Mouse (Mus musculus) thymus, adult 2 months (tissue): ENCODE results near the gene Josd1. TPM values are rescaled to one million over a fixed set of nuclear protein-coding genes. Genes with fewer than 3 reads are reported as not detected.

Source experiments
- DNase-seq: peaks from one replicate; pipeline ENCODE4 v3.0.0; 2021
- H3K27ac ChIP-seq: fragments of 200-500 bp; 2 replicates; pipeline ENCODE4 v1.5.1; 2012; ENCODE audit warnings: low read length, control low read depth; ENCODE audit not compliant: control insufficient read depth, insufficient read depth
- H3K27me3 ChIP-seq: fragments of 200-500 bp; 2 replicates; pipeline ENCODE4 v1.6.1; 2012; ENCODE audit warnings: mild to moderate bottlenecking, low read length, moderate library complexity, mixed read lengths; ENCODE audit not compliant: control insufficient read depth, insufficient read depth
- H3K36me3 ChIP-seq: fragments of 200-500 bp; 2 replicates; pipeline ENCODE4 v1.6.1; 2012; ENCODE audit warnings: mild to moderate bottlenecking, low read length, moderate library complexity; ENCODE audit not compliant: control insufficient read depth, insufficient read depth
- H3K4me1 ChIP-seq: fragments of 200-500 bp; replicated peaks from 2 replicates; pipeline ENCODE4 v1.6.1; 2012; ENCODE audit warnings: low read length; ENCODE audit not compliant: control insufficient read depth, insufficient read depth
- H3K4me3 ChIP-seq: fragments of 200-500 bp; 2 replicates; pipeline ENCODE4 v1.5.1; 2012; ENCODE audit warnings: mild to moderate bottlenecking, low read length, control low read depth, moderate library complexity; ENCODE audit not compliant: control insufficient read depth, insufficient read depth
- CTCF ChIP-seq: fragments of 200-500 bp; IDR thresholded peaks from 2 replicates; pipeline ENCODE4 v1.5.1; 2012; ENCODE audit warnings: mild to moderate bottlenecking, control low read depth, low read length, moderate library complexity, borderline replicate concordance; ENCODE audit not compliant: control insufficient read depth, poor library complexity, insufficient read depth; ENCODE audit errors: extremely low read depth
- POLR2A ChIP-seq: fragments of 200-500 bp; IDR thresholded peaks from 2 replicates; pipeline ENCODE4 v1.6.1; 2012; ENCODE audit warnings: mild to moderate bottlenecking, low read length, control low read depth, moderate library complexity; ENCODE audit not compliant: control insufficient read depth, poor library complexity, insufficient read depth; ENCODE audit errors: extremely low read depth
- whole genome bisulfite sequencing: fragments of 180-500 bp; shearing (Covaris S2); methylation state at CpG from one replicate; pipeline ENCODE4 v1.1.7; 2018; 5-methylcytosine and 5-hydroxymethylcytosine counted together
- polyA plus RNA-seq: library from polyadenylated mRNA; depleted of rRNA; stranded (reverse); fragments of >200 nt; gene quantifications from 2 replicates; pipeline ENCODE4 v1.2.3, GENCODE M21; 2012

Gene Josd1
- polyA plus RNA-seq, 1 experiment: 23.8 TPM

DNA sequence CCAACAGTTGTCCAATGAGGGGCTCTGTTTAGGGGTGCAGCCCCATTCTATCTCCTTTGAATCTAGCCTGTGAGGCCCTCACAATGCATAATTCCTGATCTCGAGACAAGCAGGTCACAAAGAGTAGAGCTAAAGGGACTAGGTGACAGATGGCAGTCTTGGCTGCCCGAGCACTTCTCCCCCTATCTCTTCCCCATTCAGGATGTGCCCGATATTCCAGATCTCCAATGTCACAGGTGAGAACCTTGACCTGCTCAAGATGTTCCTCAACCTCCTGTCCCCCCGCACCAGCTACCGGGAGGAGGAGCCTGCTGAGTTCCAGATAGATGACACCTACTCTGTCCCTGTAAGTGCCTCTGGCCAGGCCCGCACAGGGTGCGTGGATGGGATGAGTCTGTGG lies 27.9 kb upstream of the Josd1 start:
- H3K36me3 ChIP-seq: peaks cover 83% of the 10 kb centered on the region
- DNase-seq: no peak
- no peaks in the 10 kb centered on the region for H3K27me3 ChIP-seq
- no peak overlapping the region for H3K27ac ChIP-seq
- no peaks in the 10 kb centered on the region for H3K4me1 ChIP-seq
- no peak for TF ChIP-seq CTCF
- TF ChIP-seq POLR2A: no peak
- H3K4me3 ChIP-seq: no peak overlapping the region
- 97% methylated on average over 7 of the region's 7 CpGs for WGBS

DNA sequence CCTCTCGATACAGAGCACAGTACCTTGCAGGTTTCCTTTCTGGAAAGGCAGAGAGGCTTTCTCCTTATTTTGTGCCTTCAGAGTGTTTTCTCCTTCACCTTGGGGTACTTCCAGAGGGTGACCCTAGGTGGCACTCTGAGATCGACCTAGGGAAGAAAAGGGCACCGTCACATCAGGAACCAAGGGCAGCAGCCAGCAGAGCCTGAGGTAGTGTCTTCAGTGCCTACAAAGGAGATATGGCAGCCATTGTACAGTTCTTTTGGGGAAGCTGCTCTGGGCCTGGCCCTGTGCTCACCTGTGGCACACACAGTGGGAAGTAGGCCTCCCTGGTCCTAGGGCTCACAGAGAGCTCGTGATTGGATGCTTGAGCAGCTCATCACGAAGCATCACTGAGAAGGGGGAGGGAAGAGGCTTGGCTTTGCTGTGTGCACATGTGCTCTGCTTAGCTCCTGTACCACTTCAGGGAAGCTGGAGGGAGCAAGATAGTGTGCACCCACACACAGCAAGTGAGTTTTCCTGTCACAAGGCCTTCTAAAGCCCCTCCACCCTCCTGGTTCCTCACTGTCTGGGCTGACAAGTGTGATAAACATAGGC lies 20.6 kb upstream of the Josd1 start:
- Histone ChIP-seq H3K4me1 (no peaks in the 10 kb centered on the region), H3K27ac (no peak overlapping the region), H3K36me3 (peaks cover 63% of the 10 kb centered on the region), H3K27me3 (no peaks in the 10 kb centered on the region), H3K4me3 (no peak overlapping the region)
- WGBS: 93% methylated on average over 5 of the region's 5 CpGs
- DNase-seq: peak; percentile 23
- TF ChIP-seq CTCF (no peak), POLR2A (no peak)

DNA sequence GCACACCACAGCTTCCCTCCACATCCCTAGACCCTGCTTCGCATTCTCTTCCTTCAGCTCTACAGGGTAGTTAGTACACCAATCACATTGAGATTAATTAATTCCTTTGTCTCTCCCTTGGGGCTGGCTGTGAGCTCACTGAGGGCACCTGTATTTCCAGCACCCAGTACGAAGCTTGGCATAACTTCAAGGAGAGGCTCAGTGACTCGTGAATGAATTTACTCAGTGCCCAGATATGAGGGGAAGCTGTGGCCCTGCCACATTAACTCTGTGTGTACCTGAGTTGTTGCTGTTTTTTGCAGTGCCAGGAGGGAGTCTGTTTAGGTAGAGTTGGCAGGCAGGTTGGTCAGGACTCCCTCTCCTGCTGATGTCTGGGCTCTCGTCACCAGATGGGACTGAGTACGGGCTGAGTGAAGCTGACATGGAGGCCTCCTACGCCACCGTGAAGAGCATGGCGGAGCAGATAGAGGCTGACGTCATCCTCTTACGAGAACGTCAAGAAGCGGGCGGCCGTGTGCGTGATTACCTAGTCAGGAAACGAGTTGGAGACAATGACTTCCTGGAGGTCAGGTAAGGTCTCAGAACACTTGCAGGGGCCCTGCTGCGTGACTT lies 19.0 kb upstream of the Josd1 start:
- no peak overlapping the region for H3K4me3 ChIP-seq
- peaks cover 48% of the 10 kb centered on the region for H3K36me3 ChIP-seq
- H3K4me1 ChIP-seq: no peaks in the 10 kb centered on the region
- 96% methylated on average over 17 of the region's 17 CpGs for whole genome bisulfite sequencing
- H3K27me3 ChIP-seq: no peaks in the 10 kb centered on the region
- DNase-seq: no peak
- no peak overlapping the region for H3K27ac ChIP-seq
- TF ChIP-seq POLR2A (no peak), CTCF (no peak)

DNA sequence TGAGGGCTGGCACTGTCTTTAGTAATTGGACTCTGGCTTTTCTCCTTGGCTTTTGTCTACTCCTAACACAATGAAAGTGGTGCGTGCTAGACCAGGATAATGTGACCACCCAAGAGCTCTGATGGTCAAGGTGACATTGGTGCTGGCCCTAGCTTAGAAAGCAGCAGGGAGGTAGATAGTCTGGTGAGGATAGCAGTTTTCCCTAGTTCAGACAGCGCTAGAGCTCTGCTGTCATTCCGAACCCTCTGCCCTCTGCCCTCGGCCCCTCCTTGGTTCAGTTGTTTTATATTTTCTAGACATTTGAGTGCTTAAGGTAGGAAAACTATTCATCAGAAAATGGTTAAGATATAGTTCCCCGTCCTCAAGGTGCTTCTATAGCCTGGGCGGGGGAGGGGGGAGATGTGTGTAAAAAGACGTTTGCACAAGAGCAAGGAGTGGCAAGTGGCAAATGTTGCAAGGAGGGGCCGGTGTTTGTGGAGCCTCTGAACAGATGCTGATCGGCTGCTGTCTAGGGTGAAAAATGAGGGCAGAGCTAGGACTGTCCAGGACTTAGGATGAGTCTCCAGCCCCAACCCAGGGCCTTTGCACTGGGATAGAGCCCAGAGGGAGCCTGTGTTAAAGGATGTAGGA lies 10.0 kb upstream of the Josd1 start:
- no peaks in the 10 kb centered on the region for H3K27me3 ChIP-seq
- H3K36me3 ChIP-seq: no peaks in the 10 kb centered on the region; the same call in 1 of the 2 replicates
- no peak overlapping the region for H3K4me3 ChIP-seq
- TF ChIP-seq POLR2A (no peak), CTCF (no peak)
- H3K27ac ChIP-seq: no peak overlapping the region
- peaks cover 14% of the 10 kb centered on the region for H3K4me1 ChIP-seq
- no peak for DNase-seq
- WGBS: 93% methylated on average over 9 of the region's 9 CpGs

GRCm38 (mm10) chr15:79697011-79697410 lies 9.3 kb upstream of the Josd1 start:
- WGBS: 94% methylated on average over 6 of the region's 6 CpGs
- H3K27ac ChIP-seq: no peak overlapping the region
- H3K4me1 ChIP-seq: peaks cover 15% of the 10 kb centered on the region
- TF ChIP-seq POLR2A: no peak
- no peak for TF ChIP-seq CTCF
- H3K27me3 ChIP-seq: no peaks in the 10 kb centered on the region
- no peak for DNase-seq
- no peak overlapping the region for H3K4me3 ChIP-seq
- H3K36me3 ChIP-seq: no peaks in the 10 kb centered on the region; the same call in 1 of the 2 replicates

GRCm38 (mm10) chr15:79696508-79696907 lies 8.8 kb upstream of the Josd1 start:
- no peak for DNase-seq
- Histone ChIP-seq H3K4me1 (peaks cover 19% of the 10 kb centered on the region), H3K36me3 (no peaks in the 10 kb centered on the region; the same call in 1 of the 2 replicates), H3K27me3 (no peaks in the 10 kb centered on the region), H3K4me3 (no peak overlapping the region), H3K27ac (no peak overlapping the region)
- WGBS: 97% methylated on average over 2 of the region's 2 CpGs
- TF ChIP-seq POLR2A (no peak), CTCF (no peak)
